Mouse (Mus musculus): Measurements from ENCODE around the gene Il31.

The Il31 gene

DNA sequence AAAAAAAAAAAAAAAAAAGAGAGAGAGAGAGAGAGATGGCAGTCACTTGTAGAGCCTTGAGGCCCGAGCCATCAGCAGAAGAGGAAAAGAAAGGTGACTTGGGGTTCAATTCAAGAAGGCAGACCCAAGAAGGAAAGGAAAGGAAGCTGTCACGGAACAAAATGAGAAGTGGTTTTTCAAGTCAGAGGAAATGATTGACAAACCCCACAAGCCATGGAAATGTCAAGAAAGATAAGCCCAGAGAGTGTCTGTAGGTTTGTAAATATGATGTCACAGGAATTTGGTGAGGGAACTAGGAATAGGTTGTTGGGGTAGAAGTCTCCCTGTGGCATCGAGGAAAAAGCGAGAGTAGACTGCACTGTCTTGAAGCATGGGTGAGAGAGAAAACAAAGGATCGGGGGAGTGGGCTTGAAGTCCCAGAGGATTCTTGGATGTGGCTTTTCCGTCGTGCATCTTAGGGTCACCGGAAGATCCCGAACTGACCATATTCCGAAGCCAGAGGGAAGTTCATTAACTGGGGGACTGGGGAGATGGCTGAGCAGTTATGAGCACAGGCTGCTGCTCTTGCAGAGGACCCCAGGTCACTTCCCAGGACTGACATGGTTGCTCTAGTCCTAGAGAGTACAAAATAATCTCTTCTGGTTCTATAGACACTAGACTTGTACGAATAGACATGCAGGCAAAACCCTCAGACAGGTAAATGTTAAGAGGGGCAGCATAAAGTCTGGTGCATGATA, 1.5 kb downstream of the Il31 start:
- DNase-seq (ENCODE audit: inconsistent age in 2 of 2, low spot score in 1 of 2): no peak

DNA sequence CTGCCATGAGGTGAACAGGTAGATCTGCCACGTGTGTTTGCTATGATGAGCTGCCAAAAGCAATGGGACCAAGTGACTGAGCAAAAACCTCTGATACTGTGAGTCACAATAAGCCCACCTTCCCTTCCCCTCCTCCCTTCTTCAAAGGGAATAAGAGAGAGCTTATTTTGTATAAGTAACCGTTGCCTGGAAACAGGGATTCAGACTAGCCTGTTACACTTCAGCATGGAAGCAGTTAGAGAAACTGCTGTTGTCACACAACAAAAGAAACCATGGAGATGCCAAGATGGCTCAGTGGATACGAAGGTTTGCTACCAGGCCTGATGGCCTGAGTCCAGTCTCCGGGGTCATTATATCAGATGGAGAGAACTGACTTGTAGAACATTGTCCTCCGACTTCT, 15.5 kb downstream of the Il31 start:
- no peak for DNase-seq (ENCODE audit: inconsistent age in 2 of 2, low spot score in 1 of 2)

DNA sequence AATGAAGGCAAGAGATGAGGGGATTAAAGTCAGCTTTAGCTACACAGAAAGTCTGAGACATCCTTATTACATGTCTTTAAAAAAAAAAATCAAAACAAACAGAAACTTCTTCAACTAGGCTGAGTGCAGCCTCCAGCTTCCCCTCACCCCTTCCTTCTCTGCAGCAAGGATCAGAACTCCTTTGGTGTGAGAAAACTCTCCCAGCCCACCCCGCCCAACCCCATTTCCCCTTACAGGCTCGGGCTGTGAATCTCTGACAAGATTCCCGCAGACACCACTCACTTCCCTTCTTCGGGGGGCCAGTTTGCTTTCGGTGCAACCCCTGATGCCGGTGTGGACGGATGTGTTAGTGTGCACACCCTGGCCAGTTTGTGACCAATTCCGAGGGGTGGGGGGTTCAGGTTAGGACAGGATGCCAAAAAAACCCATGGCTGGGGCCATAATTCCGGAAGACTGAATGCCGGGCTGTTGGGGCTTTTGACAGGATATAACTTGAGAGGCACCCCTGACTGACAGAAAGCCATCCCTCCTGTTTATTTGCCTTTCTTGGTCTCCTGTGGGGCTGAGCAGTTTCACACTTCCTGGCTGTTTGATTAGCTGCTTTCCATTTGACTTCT, 18.4 kb downstream of the Il31 start:
- no peak for DNase-seq (ENCODE audit: inconsistent age in 2 of 2, low spot score in 1 of 2)

DNA sequence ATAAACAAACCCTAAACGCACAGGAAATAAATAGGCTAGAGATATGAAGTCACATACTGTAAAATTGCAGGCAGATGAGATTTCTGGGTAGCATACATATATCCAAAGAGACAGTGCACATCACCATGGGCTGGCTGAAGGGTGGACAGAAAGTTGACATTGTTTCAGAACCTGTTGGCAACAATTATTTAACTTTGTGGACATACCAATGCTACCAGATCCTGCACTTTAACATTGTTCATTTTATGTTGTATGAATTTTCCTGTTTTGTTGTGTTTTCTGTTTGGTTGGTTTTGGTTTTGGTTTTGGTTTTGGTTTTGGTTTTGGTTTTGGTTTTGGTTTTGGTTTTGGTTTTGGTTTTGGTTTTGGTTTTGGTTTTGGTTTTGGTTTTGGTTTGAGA, 24.7 kb downstream of the Il31 start:
- DNase-seq (ENCODE audit: inconsistent age in 2 of 2, low spot score in 1 of 2): no peak

DNA sequence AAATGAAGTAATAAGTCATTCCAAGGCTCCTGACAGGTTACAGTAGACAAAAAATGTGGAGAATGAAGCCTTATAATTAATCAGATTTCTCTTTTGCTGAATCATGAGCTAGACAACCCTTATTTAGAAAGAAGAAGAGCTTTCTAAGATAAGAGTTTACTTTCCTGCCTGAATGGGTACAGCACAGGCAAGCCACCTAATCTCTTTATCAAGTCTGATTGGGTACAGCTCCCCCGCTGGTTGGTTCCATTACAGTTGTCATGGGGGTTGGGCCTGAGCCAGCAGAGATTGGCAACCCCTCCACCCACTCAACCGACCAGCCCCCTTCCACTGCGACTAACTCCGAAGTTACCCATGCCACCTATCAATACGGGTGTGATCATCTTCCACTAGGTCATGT, 27.9 kb downstream of the Il31 start:
- DNase-seq (ENCODE audit: inconsistent age in 2 of 2, low spot score in 1 of 2): peak in 1 of 2 experiments; percentile 27

DNA sequence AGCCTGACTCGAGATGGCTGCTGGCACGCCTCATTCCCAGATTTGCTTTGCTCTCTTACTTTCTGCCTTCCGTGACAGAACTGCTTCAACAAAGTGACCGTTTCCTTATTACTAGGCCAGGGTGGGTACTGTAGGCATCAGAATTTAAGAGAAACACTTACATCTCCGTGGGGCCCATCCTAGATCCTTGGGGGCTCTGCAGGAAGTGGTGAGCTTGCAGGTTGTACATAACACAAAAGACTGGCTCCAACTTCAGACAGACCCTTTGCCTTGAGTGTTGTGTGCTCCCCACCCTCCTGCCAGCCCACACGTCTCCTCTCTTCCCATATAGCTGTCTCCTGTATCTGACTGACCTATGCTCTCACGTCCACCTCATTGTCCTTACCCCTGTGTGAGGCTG, 37.4 kb downstream of the Il31 start:
- no peak for DNase-seq (ENCODE audit: inconsistent age in 2 of 2, low spot score in 1 of 2)

DNA sequence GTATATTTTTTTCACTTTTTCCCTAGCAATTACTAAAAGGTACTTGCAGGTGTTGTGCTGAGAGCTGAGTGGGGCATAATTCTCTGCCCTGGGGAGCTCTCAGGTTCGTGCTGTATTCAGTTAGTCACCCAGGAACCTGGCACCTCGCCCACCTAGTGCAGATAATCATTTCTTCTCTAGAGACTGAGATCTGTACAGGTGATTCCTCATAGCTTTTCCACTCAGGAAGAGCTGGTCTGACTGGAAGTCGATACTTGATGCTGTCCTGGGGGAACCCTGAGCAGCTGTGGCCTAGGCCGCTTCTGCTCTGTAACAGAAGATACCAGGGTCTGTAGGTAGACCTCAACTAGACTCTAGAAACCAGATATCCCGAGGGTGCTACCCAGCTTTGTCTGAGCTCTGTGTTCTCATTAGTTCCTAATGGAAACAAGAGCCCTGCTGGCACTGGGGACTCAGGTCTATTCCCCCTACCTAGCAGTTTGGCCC, 44.4 kb downstream of the Il31 start:
- DNase-seq (ENCODE audit: inconsistent age in 2 of 2, low spot score in 1 of 2): no peak

DNA sequence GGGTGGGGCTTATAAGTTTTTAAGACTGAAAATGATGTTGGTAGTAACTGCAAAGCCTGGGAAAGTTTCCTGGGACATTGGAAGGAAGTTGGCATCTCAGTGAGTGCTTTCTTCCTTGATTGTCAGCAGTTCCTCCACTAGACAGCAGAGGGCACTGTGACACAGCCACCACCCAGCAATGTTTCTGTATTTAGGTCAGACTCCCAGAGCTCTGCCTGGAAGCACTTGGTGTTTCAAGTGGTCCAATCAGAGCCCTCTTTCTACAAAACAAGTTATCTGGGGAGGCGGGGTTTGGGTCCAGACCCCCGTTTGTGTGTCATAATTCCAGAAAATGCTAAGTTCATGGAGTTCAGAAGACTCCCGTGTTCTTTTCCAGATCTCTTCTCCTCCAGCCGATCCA, 45.2 kb downstream of the Il31 start:
- DNase-seq (ENCODE audit: inconsistent age in 2 of 2, low spot score in 1 of 2): peak; percentile 66 to 90

DNA sequence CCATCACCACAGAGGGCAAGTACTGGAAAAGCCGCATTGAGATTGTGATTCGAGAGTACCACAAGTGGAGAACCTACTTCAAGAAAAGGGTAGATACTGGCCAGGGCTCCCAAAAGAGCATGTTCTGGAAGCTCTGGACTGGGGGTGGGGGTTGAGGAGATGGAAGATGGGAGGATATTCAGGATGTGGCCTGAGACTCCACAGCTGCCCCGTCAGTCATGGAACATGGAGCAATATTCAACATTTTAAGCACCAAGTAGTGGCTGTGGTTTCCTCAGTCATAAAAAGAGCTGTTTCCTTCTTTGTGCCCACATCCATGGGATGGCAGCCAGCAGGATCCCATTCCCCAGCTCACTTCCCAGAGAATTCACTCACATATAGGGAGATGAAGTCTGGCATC, 47.0 kb downstream of the Il31 start:
- DNase-seq (ENCODE audit: inconsistent age in 2 of 2, low spot score in 1 of 2): no peak

DNA sequence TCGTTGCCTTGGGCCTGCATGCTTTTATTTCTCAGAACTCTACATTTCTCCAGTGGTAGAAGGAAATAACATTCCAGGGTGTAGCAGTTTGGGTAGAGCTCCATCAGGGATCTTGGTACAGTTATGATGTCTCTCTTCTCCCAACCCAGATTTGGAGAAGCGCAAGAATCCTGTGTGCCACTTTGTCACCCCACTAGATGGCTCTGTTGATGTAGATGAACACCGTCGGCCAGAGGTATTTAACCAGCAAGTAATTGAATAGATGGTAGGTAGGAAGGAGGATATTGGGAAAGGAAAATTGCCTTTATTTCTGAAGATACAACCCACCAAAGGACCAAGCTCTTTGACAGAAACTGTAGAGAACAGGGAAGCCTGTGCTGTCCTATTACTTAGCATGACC, 48.6 kb downstream of the Il31 start:
- no peak for DNase-seq (ENCODE audit: inconsistent age in 2 of 2, low spot score in 1 of 2)

DNA sequence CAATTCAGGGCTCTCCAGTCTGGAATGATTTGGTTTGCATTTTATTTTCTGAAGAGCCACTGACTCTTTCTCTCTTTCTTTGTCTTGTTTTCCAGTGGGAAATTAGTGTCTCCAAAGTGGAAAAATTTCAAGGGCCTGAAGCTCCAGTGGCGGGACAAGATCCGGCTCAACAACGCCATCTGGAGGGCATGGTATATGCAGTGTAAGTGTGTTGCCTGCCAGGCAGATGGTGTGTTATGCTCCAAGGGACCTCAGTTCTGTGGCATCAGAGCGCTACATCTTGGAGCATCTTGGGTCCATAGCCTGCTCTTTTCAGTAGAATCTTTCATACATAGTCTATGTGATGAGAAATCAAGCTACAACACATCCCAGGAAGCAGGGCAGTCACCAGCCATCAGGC, 49.3 kb downstream of the Il31 start:
- DNase-seq (ENCODE audit: inconsistent age in 2 of 2, low spot score in 1 of 2): peak in 1 of 2 experiments; percentile 76

DNA sequence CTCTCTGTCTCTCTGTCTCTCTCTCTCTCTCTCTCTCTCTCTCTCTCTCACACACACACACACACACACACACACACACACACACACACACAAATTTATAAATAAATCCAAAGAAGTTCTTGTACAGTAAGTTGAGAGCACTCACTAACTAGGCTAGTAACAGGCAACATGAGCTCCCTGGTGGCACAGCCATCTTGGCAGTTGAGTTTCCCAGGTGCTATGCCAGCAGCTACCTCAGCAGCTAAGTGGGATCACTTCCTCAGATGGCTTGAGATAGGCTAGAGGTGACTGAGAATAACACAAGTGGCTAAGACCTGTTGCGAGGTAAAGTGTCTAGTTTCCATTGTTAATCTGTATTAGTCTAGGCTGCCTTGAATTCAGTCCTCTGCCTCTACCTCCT, 50.0 kb downstream of the Il31 start:
- no peak for DNase-seq (ENCODE audit: inconsistent age in 2 of 2, low spot score in 1 of 2)

DNA sequence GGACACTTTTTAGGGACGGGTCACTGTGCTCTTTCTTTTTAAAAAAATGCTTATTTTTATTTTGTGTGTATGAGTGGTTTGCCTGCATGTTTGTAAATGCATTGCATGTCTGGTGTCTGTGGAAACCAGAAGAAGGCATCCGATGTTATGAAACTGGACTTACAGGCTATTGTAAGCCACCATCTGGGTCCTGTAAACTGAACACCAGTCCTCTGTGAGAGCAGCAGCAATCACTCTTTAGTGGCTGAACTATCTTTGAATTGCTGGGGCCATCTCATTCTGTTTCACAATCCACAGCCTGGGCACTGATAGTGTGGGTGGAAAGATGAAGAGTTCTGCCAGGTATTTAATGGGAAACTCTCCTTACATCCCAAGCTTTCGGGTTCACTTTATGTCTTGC, 50.9 kb downstream of the Il31 start:
- no peak for DNase-seq (ENCODE audit: inconsistent age in 2 of 2, low spot score in 1 of 2)

DNA sequence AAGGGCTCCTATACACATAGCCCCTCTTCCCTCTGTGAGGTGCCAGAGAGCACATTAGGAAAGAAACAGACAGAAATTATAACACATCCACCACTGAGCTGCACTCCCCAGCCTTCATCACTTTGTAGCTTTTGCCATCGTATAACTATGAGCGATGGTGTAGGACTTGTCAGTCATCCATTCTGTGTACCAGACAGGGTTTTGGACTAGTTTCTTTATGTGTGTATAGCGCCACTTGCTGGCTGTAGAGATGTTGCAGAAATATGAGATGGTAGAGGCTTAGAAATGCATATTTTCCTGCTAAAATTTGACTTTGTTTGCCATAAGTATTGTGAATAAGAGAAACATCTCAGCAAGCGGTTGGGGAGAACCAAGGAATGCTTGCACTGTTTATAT, 52.5 kb downstream of the Il31 start:
- peak; percentile 50 to 88 for DNase-seq (ENCODE audit: inconsistent age in 2 of 2, low spot score in 1 of 2)

DNA sequence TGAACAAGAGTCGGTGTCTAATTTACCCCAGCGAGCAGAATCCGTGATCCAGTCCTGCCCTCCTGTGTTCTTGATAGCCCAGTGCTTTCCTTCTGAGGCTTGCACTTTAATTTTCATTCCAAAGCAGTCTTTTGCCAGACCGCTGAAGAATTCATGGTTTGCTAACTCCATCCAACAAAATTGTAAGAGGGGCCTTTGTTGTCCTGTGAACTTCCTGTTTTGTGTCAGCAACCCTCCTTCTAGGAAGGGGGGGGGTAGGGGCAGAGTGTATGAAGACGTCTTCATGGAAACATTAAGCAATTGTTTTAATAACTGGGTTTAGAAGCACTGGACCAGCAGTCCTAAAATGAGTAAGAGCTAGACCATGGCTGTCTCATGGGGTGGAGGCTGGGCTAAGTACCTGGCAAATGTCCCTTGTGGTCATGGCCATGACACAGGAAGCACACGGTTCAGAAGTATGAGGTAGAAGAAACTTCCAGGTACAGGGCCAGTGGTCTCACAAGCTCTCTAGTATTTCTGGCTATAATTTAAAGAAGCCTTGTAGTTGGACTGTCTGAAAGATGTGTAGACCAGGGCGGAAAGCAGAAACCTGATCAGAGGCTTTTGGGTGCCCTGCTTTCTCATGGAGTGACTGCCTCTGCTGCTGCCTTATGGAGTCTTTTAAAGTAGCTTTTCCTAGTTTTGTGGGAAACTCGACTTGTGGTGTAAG, 53.1 kb downstream of the Il31 start:
- DNase-seq (ENCODE audit: inconsistent age in 2 of 2, low spot score in 1 of 2): no peak

DNA sequence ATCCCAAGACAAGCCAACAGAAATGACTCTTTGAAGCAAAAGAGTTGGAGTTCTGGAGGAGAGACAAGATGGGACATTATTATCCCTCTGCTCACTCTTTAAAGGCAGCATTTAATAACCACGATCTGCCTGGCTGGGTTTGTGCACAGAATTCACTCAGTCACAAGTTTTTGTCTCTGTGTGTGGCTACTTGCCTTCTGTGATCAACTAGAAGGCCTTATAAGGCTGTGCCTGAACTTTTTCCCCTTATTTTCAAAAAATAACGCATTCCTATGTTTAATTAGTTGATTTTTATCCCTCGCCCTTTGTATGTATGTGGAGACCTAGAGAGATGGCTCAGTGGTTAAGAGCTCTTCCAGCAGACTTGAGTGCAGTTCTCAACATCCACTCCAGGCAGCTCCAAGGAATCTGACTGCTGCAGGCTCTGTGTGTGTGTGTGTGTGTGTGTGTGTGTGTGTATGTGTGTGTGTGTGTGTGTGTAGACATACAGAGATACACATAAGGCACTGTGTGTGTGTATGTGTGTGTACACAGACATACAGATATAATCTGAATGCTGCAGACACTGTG, 56.9 kb downstream of the Il31 start:
- no peak for DNase-seq (ENCODE audit: inconsistent age in 2 of 2, low spot score in 1 of 2)

DNA sequence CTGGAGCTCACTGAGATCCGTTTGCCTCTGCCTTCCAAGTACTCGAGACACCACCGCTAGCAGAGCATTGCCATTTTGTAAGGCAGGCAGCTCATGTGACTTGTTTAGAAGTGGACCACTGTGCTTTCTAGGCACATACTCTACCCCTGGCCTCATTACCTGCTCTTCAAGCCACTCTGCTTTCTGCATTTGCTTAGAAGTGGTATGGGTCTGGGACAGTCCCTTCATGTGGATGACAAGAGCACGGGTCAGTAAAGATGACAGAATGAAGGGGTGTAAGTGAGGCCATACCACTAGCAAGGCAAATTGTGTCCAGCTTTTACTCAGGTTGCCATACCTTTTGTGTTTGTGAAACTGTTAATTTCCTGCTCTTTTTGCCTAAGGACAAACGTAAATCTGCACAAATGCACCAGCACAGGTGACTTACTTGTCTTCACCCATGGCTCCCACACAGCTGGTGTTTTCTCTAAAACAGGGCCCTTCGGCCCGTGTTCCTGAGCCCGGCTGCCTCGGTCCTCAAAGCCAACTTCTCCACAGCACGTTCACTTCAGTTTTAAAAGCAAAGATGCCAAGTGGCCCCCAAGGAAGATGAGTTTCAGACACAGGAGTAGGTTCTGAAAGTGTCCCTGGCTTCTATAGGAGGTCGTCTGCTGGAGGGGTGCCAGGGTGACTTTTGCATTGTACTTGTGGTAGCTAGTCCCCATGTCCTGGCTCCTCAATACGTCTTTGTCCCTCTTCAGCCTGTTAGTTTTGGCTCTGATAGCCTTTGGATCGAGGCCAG, 57.6 kb downstream of the Il31 start:
- DNase-seq (ENCODE audit: inconsistent age in 2 of 2, low spot score in 1 of 2): peak; percentile 69 to 90

Data from adrenal gland, adult (tissue).